Mouse (Mus musculus) midbrain, embryonic 14.5 days (tissue): ENCODE data around the gene Ikzf2. TPM values are rescaled to one million over a fixed set of nuclear protein-coding genes. Genes with fewer than 3 reads are reported as not detected.

Experiments used
- ATAC-seq: fragments of 200-750 bp; cut with Nextera tagmentation; 2 replicates; pipeline ENCODE4 v1.8.0; 2017; ENCODE audit warnings: moderate number of reproducible peaks, moderate library complexity; ENCODE audit not compliant: low FRiP score, low TSS enrichment
- DNase-seq: peaks from one replicate; pipeline ENCODE4 v3.0.0-alpha.2; 2015
- H3K27ac ChIP-seq: fragments of 300-500 bp; sonication (generic); replicated peaks from 2 replicates; pipeline ENCODE4 v1.5.1; 2014; ENCODE audit warnings: mild to moderate bottlenecking, low read depth, low read length, moderate library complexity
- H3K27me3 ChIP-seq: fragments of 300-500 bp; sonication (generic); 2 replicates; pipeline ENCODE4 v1.6.1; 2014; ENCODE audit warnings: low read length, control low read depth, mixed read lengths; ENCODE audit not compliant: control insufficient read depth, insufficient read depth
- H3K36me3 ChIP-seq: fragments of 300-500 bp; sonication (generic); 2 replicates; pipeline ENCODE4 v1.6.1; 2014; ENCODE audit warnings: low read length, control low read depth; ENCODE audit not compliant: control insufficient read depth, insufficient read depth
- H3K4me1 ChIP-seq: fragments of 300-500 bp; sonication (generic); 2 replicates; pipeline ENCODE4 v1.6.1; 2014; ENCODE audit warnings: mild to moderate bottlenecking, antibody characterized with exemption, low read length, control low read depth; ENCODE audit not compliant: control insufficient read depth, insufficient read depth
- H3K4me2 ChIP-seq: fragments of 300-500 bp; sonication (generic); 2 replicates; pipeline ENCODE4 v1.6.1; 2014; ENCODE audit warnings: mild to moderate bottlenecking, low read length, moderate library complexity
- H3K4me3 ChIP-seq: fragments of 300-500 bp; sonication (generic); replicated peaks from 2 replicates; pipeline ENCODE4 v1.5.1; 2014; ENCODE audit warnings: low read depth, low read length
- H3K9ac ChIP-seq: fragments of 300-500 bp; sonication (generic); replicated peaks from 2 replicates; pipeline ENCODE4 v1.6.1; 2014; ENCODE audit warnings: mild to moderate bottlenecking, low read length, moderate library complexity
- H3K9me3 ChIP-seq: fragments of 300-500 bp; sonication (generic); 2 replicates; pipeline ENCODE4 v1.6.1; 2016; ENCODE audit warnings: low read length, control low read depth, mixed read lengths; ENCODE audit not compliant: control insufficient read depth
- WGBS: fragments of 180-500 bp; shearing (Covaris S2); extraction: QIAGEN DNeasy Blood & Tissue Kit; methylation state at CpG from one replicate; pipeline ENCODE4 v1.1.7; 2014; 5-methylcytosine and 5-hydroxymethylcytosine counted together
- polyA plus RNA-seq: library from polyadenylated mRNA; unstranded; fragments of >200 nt; fragmentation: Nextera tagmentation; extraction: Ambion mirVana; gene quantifications from 2 replicates; pipeline ENCODE4 v1.2.1, GENCODE M21; 2014

Gene Ikzf2
- polyA plus RNA-seq, 1 experiment from 2014 or later, result 4.5 TPM

GRCm38 (mm10) chr1:69688961-69689360 lies 1.9 kb upstream of the Ikzf2 start:
- H3K4me3 ChIP-seq, result no peak overlapping the region
- DNase-seq (peak; percentile 83), ATAC-seq (no peak)
- H3K4me2 ChIP-seq, result peak overlapping the region; percentile 14
- H3K27me3 ChIP-seq, result no peaks in the 10 kb centered on the region
- H3K9me3 ChIP-seq, result no peaks in the 10 kb centered on the region
- no peaks in the 10 kb centered on the region for H3K36me3 ChIP-seq
- no peak overlapping the region for H3K27ac ChIP-seq
- no peak overlapping the region for H3K9ac ChIP-seq
- H3K4me1 ChIP-seq, result 0 out of 2 replicates have a peak, but pooled peaks cover 7% of the 10 kb centered on the region
- under 1% methylated on average over 5 of the region's 5 CpGs for WGBS

DNA sequence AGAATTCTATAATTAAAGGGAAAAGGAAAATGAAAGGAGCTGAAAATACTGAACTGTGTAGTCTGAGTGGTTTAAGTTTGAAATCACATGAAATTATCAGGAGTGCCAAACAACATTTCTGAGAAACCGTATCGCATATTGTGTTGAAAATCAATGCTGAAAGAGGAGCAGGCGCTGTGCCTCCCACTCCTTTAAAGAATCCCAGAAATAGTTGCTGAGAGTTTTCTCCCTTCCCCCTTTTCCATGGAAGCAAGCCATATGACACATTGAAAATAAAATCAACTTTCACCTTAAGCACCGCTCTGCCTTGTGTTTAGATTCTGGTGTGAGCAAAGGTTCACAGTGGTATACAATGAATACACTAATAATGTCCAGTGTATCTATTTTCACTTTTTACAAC lies 1.1 kb upstream of the Ikzf2 start:
- H3K27ac ChIP-seq, result no peak overlapping the region
- H3K9ac ChIP-seq, result no peak overlapping the region

GRCm38 (mm10) chr1:69686741-69687075 lies 337 bp downstream of the Ikzf2 start:
- Histone ChIP-seq H3K9ac (peak overlapping the region; percentile 66), H3K27me3 (no peaks in the 10 kb centered on the region), H3K4me3 (peak overlapping the region; percentile 66), H3K27ac (peak overlapping the region; percentile 87), H3K9me3 (no peaks in the 10 kb centered on the region), H3K4me1 (0 out of 2 replicates have a peak, but pooled peaks cover 7% of the 10 kb centered on the region), H3K36me3 (no peaks in the 10 kb centered on the region), H3K4me2 (peak overlapping the region; percentile 83)
- under 1% methylated on average over 6 of the region's 6 CpGs for WGBS
- no peak for ATAC-seq
- DNase-seq, result no peak

More for the DNA sequence above, 1.1 kb upstream of the Ikzf2 start:
- Histone ChIP-seq H3K4me3 (peak overlapping the region; percentile 66), H3K4me1 (0 out of 2 replicates have a peak, but pooled peaks cover 7% of the 10 kb centered on the region), H3K4me2 (peak overlapping the region; percentile 83), H3K9me3 (no peaks in the 10 kb centered on the region), H3K27me3 (no peaks in the 10 kb centered on the region), H3K36me3 (no peaks in the 10 kb centered on the region)
- ATAC-seq, result no peak
- 11% methylated on average over 4 of the region's 4 CpGs for WGBS
- peak; percentile 11 for DNase-seq

DNA sequence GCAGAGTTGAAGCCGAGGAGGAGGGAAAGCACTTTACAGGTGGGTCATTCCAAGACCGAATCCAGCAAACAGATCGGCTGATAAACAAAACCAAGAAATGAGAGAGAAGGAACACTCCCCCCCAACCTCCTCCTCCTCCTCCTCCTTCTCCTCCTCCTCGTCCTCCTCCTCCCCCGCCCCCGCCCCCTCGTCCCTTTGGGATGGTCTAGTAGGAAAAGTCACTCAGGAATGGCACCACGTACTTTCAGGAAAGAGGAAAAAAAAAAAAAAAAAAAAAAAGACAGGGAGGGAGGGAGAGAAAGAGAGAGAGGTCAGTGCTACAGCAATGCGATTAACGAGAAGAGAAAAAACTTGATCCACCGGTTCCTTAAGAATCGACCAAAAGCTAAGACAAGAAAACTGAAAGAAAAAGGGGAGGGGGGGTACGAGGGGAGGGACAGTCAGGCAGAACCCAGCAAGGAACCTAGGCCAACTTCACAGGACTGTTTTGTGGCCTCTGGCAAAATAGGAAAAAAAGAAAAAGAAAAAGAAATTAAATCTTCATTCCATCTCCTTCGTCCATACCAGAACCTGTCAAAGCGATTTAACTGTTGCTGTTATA lies 1.1 kb downstream of the Ikzf2 start:
- H3K4me3 ChIP-seq, result peak overlapping the region; percentile 66
- peak overlapping the region; percentile 83 for H3K4me2 ChIP-seq
- WGBS, result under 1% methylated on average over 14 of the region's 15 CpGs
- H3K9ac ChIP-seq, result peak overlapping the region; percentile 66
- 0 out of 2 replicates have a peak, but pooled peaks cover 7% of the 10 kb centered on the region for H3K4me1 ChIP-seq
- H3K27me3 ChIP-seq, result no peaks in the 10 kb centered on the region
- H3K36me3 ChIP-seq, result no peaks in the 10 kb centered on the region
- DNase-seq, result peak; percentile 22
- H3K9me3 ChIP-seq, result no peaks in the 10 kb centered on the region
- no peak for ATAC-seq
- H3K27ac ChIP-seq, result peak overlapping the region; percentile 87; the same call in 1 of the 2 replicates

- no peaks in the 10 kb centered on the region for H3K36me3 ChIP-seq
- no peaks in the 10 kb centered on the region for H3K9me3 ChIP-seq
- H3K27ac ChIP-seq, result no peak overlapping the region
- H3K4me1 ChIP-seq, result 0 out of 2 replicates have a peak, but pooled peaks cover 7% of the 10 kb centered on the region
- peak; percentile 17 for DNase-seq
- H3K9ac ChIP-seq, result peak overlapping the region; percentile 42; the same call in 1 of the 2 replicates
- peak overlapping the region; percentile 83 for H3K4me2 ChIP-seq
- no peaks in the 10 kb centered on the region for H3K27me3 ChIP-seq
- under 1% methylated on average over 11 of the region's 11 CpGs for WGBS
- peak overlapping the region; percentile 66 for H3K4me3 ChIP-seq
- no peak for ATAC-seq
Measured at GRCm38 (mm10) chr1:69685049-69685889, 1.8 kb downstream of the Ikzf2 start.

DNA sequence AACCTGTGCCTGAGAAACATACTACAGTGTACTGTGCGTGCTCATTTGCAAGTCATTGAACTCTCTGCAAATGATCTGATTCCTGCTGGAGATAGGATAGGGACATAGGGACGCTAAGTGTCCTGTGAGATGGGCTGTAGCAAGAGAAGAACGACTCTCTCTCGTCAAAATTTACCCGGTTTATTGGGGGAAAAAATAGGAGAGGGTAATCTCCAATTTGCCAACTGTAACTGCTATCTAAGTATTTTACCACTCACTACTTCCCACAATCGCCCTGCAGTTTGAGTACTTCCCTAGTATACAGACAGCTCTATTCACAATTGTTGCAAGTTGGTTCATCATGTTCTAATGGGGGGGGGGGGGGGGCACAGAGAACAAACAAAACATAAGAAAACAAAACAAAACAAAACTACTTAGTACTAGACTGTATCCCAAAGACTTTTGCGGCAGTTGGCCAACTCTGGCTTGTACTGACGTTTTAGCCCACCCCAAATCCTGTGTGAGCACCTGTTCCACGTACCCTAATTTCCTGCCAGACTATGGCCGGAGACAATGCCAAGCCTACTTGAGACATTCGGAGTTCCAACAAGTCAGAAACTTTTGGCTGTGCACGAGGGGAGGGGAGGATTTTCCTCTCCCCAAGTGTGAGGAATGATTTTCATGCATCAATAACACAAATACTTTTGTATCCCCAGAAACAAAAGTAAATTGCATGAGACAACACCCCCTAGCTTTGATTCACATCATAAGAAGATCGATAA lies 2.6 kb downstream of the Ikzf2 start:
- DNase-seq, result no peak
- WGBS, result 31% methylated on average over 13 of the region's 13 CpGs
- peak overlapping the region; percentile 83 for H3K4me2 ChIP-seq

GRCm38 (mm10) chr1:69683851-69684250 lies 3.2 kb downstream of the Ikzf2 start:
- no peaks in the 10 kb centered on the region for H3K9me3 ChIP-seq
- no peak overlapping the region for H3K27ac ChIP-seq
- 0 out of 2 replicates have a peak overlapping the region, but pooled peaks have one; percentile 5 for H3K4me2 ChIP-seq
- H3K4me3 ChIP-seq, result no peak overlapping the region
- no peak overlapping the region for H3K9ac ChIP-seq
- H3K36me3 ChIP-seq, result no peaks in the 10 kb centered on the region
- WGBS, result 69% methylated on average over 3 of the region's 3 CpGs
- ATAC-seq (no peak), DNase-seq (no peak)
- H3K4me1 ChIP-seq, result 0 out of 2 replicates have a peak, but pooled peaks cover 7% of the 10 kb centered on the region
- H3K27me3 ChIP-seq, result no peaks in the 10 kb centered on the region

More for the DNA sequence above, 2.6 kb downstream of the Ikzf2 start:
- H3K36me3 ChIP-seq, result no peaks in the 10 kb centered on the region
- peak overlapping the region; percentile 66 for H3K4me3 ChIP-seq
- no peak for ATAC-seq
- no peak overlapping the region for H3K9ac ChIP-seq
- H3K4me1 ChIP-seq, result 0 out of 2 replicates have a peak, but pooled peaks cover 7% of the 10 kb centered on the region
- no peaks in the 10 kb centered on the region for H3K9me3 ChIP-seq
- H3K27ac ChIP-seq, result no peak overlapping the region
- H3K27me3 ChIP-seq, result no peaks in the 10 kb centered on the region

DNA sequence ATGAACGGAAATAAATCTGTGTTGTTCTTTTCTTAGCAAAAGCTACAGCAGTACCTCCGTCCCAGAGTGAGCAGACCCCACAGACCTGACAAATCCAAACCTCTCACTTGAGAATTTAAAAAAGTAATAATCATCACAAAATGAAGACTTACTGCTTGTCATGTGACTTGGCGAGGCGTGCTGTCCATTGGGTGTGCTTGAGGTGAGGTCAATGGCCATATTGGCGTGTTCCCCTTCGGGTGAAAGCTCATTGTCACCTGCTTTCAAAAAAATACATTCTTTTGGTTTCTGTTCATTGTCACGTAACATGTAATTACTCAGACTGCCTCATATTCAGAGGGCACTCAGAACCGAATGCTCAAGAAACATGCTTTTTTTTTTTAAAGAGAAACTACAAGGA lies 4.0 kb downstream of the Ikzf2 start:
- H3K4me3 ChIP-seq, result no peak overlapping the region
- H3K9me3 ChIP-seq, result no peaks in the 10 kb centered on the region
- H3K36me3 ChIP-seq, result no peaks in the 10 kb centered on the region
- H3K27ac ChIP-seq, result no peak overlapping the region
- no peak overlapping the region for H3K4me2 ChIP-seq
- H3K9ac ChIP-seq, result no peak overlapping the region
- WGBS, result 90% methylated on average over 8 of the region's 8 CpGs
- 0 out of 2 replicates have a peak, but pooled peaks cover 7% of the 10 kb centered on the region for H3K4me1 ChIP-seq
- ATAC-seq, result no peak
- H3K27me3 ChIP-seq, result no peaks in the 10 kb centered on the region
- DNase-seq, result no peak
